Mouse (Mus musculus) right cerebral cortex, adult 2 months (tissue): ENCODE measurements at regions not wholly inside any gene's neighbourhood (a gene's known extent, or its start where the extent isn't known, plus 50 kb on each side); places are given as distances from the start of the nearest gene placed in this dataset.
A peak's percentile ranks its signal among the peaks of the same experiment; 100 is the strongest.

Source experiments
- DNase-seq, 2 experiments: peaks; one replicate each; pipeline ENCODE4 v3.0.0; 2021 to 2022; ENCODE audit warnings: low spot score in 2 of 2

DNA sequence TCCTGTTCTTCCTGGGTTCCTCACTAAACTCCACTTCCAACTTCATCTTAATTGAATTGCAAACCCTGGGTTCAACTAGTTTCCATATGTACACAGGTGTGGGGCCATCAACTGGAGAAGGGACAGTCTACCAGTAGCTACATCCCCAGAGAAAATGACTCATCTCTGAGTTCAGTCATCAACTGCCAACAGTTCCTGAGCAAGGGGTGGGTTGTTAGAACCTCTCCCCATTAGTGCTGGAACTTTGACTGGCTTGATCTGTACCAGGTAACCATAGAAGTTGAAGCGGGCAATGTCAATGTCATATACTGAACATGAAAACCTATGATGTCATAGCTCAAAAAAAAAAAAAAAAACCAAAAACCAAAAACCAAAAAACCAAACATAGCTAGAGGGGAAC, 69.8 kb downstream of the Gm21750 start:
- no peak for DNase-seq

DNA sequence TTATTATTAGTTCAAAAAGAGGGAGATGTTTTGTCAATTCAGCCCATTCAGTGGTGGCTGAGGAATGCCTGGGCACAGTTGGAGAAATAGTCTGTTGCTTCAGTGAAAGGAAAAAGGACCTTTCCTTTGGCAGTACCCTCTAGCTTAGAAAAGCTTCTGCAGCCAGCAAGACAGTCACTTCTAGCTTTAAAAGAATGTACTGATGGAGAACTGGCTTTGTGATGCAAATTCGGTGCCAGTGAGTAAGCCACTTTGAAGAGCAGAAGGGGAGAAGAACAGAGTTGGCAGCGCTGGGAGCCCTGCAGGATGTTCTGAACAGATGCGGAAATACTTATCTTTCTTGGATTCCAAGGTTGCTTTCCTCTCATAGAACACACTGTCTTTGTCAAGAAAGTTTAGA, 71.1 kb downstream of the Gm21750 start:
- DNase-seq: peak; percentile 17 to 46

- no peak for DNase-seq
Observed at GRCm38 (mm10) chr14:73750790-73751189, 89.8 kb downstream of the Gm21750 start.

DNA sequence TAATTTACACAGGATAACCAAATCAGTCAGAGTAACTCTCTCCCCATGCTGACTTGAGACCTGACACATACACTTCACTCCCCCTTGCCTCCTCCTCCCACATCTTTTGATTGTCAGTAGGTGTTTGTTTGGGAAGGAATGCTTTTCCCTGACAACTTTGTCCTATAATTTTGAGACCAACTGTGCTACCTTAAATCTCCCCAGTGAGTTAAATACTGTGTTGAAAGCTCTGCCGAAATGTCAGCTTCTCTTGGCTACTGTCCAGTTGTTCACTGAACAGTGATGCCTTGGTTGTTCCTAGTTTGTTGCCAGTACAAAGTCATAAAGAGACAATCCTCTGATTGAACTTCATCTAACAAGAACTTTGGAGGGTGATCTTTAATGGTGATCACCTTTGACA, 99.0 kb downstream of the Gm21750 start:
- DNase-seq: no peak

GRCm38 (mm10) chr14:73772964-73773363, 111.9 kb downstream of the Gm21750 start:
- DNase-seq: no peak

- DNase-seq: no peak
Observed at GRCm38 (mm10) chr14:73773810-73774209, 112.8 kb downstream of the Gm21750 start.

- DNase-seq: peak; percentile 77
Observed at GRCm38 (mm10) chr14:73776066-73776465, 115.0 kb downstream of the Gm21750 start.

- no peak for DNase-seq
Observed at GRCm38 (mm10) chr14:73807169-73807568, 146.1 kb downstream of the Gm21750 start.

DNA sequence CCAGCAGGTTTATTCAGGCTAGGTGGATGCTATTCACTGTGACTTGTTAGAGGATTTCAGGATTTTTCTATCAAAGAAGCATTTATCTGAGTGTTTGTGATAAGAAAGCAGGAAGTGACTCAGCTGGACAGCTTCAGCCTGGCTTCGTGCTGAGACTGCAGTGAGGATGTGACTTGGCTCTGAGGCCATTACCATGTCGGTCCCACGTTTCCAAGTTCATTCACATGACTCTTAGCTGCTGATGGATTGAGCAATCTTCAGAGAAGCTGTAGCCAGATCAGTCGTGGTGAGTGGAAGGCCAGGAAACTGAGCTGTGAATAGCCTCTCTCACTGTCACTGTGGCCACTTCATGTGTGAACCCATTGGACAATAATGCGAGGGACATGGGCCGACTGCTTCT, 177.9 kb downstream of the Gm21750 start:
- DNase-seq: no peak

DNA sequence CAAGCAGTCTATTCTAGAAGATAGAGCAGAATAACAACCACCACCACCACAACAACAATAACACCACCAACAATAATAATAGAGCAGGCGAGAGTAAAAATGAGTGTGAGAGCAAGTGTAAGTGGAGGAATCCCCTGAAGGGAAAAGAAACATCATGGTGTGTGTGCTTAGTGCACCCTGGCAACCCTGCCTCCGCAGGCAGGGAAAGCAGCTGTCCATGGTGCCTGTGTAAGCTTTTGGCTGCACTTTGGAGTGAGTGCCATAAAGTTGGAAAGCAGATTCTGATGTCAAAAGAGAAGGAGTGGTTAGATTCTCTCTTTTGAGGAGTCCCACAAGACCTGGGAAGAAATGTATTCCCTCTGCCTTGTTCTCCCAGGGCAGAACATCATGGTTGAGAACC, 200.8 kb downstream of the Gm21750 start:
- DNase-seq: no peak

- no peak for DNase-seq
Observed at GRCm38 (mm10) chr14:73874337-73874736, 213.3 kb downstream of the Gm21750 start.

DNA sequence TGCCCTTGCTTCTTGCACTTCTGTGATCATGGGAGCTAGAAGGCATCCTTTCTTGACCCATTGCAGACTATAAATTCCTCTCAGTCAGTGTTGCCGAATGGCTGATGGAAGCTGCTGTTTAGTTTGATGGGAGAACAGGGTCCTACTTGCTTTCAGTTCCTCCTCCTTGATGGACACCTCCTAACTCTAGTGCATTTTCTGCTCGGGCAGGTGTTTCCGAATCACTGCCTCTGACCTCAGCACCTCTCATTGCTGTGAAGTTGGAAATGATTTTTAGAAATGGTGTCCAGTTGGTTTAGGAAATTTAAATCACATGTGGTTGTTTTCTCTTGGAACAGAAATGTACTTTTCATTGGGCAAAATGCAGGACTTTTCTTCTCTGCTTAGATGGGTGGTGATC, 214.9 kb downstream of the Gm21750 start:
- DNase-seq: no peak

DNA sequence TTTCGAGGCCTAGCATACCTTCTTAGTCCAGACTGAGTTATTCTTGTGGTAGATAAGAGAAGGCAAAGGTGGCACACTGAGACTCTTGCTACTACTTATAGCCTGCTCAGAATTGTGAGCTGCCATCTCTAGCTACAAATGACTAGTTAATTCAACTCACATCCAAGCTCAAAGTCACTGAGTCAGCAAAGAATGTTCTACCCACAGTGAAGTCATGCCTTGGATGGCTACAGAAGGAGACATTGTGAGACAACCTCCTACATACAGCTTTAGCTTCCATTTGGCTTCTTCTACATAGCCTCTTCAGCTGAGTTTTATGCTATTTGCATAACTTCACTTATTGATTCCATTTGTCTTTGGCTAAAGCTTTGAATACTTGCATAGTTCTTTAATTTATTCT, 217.2 kb downstream of the Gm21750 start:
- DNase-seq: no peak

- DNase-seq: no peak
Observed at GRCm38 (mm10) chr14:73878866-73879419, 217.9 kb downstream of the Gm21750 start.

GRCm38 (mm10) chr14:73891451-73891850, 230.4 kb downstream of the Gm21750 start:
- no peak for DNase-seq

GRCm38 (mm10) chr14:73894844-73895243, 233.8 kb downstream of the Gm21750 start:
- no peak for DNase-seq

DNA sequence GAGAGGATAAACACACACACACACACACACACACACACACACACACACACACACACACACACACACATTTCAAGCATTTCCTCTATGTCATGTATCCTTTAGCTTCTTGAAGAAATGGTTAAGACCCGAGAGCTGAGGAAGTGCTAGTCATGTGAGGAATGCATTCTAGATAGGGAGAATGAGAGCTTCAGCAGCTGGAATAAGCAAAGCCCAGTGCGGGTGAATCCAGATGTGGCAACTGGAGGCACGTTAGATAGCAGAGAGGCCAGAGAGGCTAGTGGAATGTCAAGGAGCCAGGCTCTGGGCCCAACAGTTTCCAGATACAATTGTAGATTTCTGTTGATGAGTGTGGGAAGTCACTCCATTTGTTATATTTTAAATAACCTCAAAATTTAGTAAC, 234.2 kb downstream of the Gm21750 start:
- no peak for DNase-seq

GRCm38 (mm10) chr14:73899078-73899477, 238.1 kb downstream of the Gm21750 start:
- no peak for DNase-seq

DNA sequence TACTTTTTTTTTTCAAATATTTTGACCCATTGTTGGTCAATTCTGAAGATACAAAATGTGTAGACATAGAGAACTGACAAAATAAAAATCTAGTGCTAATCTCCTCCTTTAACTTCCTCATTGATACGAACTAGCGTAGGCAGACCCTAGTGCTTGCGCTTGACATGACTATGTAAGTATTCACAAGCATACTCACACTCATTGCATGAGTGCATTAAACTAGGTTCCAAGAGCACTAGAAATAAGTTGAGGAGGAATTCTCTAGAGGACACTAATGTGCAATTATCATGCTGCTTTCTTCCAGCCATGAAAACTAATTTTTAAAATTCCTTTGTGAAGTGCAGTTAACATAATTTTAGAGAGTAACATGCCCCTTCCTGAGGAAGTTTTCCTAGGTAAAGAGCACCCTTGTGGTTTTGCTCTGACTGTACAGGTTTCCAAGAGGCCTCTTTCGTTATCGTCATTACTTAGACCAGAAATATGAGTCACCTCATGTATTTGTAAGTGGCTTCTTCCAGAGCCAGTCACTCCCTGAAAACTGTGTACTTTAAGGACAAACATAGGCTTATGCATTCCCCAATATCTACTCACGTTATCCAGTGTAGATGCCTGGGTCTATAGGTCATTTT, 241.2 kb downstream of the Gm21750 start:
- DNase-seq: no peak

- DNase-seq: no peak
Observed at GRCm38 (mm10) chr14:73913756-73914448, 252.9 kb downstream of the Gm21750 start.

GRCm38 (mm10) chr14:73915990-73916389, 255.0 kb downstream of the Gm21750 start:
- DNase-seq: no peak

DNA sequence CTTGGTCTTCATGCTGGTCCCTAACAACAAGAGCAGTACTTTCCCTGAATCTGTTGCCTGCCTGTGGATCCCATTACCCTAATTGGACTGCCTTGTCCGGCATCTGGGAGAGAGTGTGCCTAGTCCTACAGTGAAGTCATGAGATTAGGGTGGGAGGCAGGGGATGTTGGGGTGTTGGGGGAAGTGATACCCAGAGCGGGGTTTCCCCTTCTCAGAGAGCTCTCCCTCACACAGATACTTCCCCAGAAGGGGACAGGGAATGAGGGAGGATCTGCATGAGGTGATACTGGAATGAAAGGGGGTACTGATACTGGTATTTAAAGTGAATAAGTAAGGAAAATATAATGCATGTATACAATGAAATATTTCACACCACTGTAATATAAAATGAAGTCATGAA, 270.1 kb downstream of the Gm21750 start:
- no peak for DNase-seq

DNA sequence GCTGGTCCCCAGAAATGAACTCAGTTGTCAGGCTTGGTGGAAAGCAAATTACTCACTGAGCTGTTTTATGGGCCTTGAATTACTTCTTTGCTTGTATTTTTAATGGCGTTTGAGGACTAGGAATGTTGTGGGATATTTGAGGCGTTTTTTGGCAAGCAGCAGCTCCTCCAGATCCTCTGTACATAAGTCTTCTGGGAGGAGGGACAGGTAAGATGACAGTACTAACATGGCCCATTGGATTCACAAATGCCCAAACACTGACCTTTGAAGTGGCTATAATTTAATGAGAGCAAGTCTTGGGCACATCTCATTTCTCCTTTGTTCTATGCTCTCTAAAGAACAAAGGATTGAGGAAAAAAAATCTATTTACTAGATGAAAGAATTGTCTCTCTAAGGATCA, 286.3 kb downstream of the Gm21750 start:
- no peak for DNase-seq
